Mouse (Mus musculus) cerebellum, adult (tissue): ENCODE data around the gene Rrp9.

Experiments used
- ATAC-seq: cut with Nextera tagmentation; 2 replicates; pipeline ENCODE4 v1.9.2; 2017; ENCODE audit warnings: mild to moderate bottlenecking, moderate library complexity, mixed read lengths; ENCODE audit not compliant: insufficient number of reproducible peaks, low FRiP score, low TSS enrichment

Rrp9 gene

GRCm38 (mm10) chr9:106456325-106457162, 19.2 kb upstream of the Rrp9 start:
- no peak for ATAC-seq

GRCm38 (mm10) chr9:106457163-106457559, 18.6 kb upstream of the Rrp9 start:
- no peak for ATAC-seq

- ATAC-seq, result no peak
These were observed 17.8 kb upstream of the Rrp9 start for GRCm38 (mm10) chr9:106457920-106458319.

GRCm38 (mm10) chr9:106459946-106460345, 15.8 kb upstream of the Rrp9 start:
- peak; percentile 1; the same call in 1 of the 2 replicates for ATAC-seq

- peak; percentile 22; the same call in 1 of the 2 replicates for ATAC-seq
These were observed 15.2 kb upstream of the Rrp9 start for GRCm38 (mm10) chr9:106460401-106461025.

GRCm38 (mm10) chr9:106461026-106461415, 14.7 kb upstream of the Rrp9 start:
- no peak for ATAC-seq

GRCm38 (mm10) chr9:106461641-106462429, 13.9 kb upstream of the Rrp9 start:
- no peak for ATAC-seq

- ATAC-seq, result no peak
These were observed 13.3 kb upstream of the Rrp9 start for GRCm38 (mm10) chr9:106462430-106462800.

GRCm38 (mm10) chr9:106463122-106464063, 12.4 kb upstream of the Rrp9 start:
- peak; percentile 41; the same call in 1 of the 2 replicates for ATAC-seq

GRCm38 (mm10) chr9:106464751-106465541, 10.8 kb upstream of the Rrp9 start:
- ATAC-seq, result peak; percentile 63

- no peak for ATAC-seq
These were observed 10.1 kb upstream of the Rrp9 start, which contains the start of gene Gpr62 for GRCm38 (mm10) chr9:106465571-106466200. TSS of gene Gpr62 (minus strand) at chr9:106465938.

GRCm38 (mm10) chr9:106466721-106467120, 9.0 kb upstream of the Rrp9 start:
- no peak for ATAC-seq

GRCm38 (mm10) chr9:106467746-106468145, 8.0 kb upstream of the Rrp9 start:
- no peak for ATAC-seq

- ATAC-seq, result no peak
These were observed 6.4 kb upstream of the Rrp9 start for GRCm38 (mm10) chr9:106469317-106469716.

GRCm38 (mm10) chr9:106469776-106470175, 6.0 kb upstream of the Rrp9 start:
- ATAC-seq, result no peak

- ATAC-seq, result no peak
These were observed 4.6 kb upstream of the Rrp9 start for GRCm38 (mm10) chr9:106470991-106471750.

GRCm38 (mm10) chr9:106471892-106472291, 3.9 kb upstream of the Rrp9 start:
- ATAC-seq, result no peak

- ATAC-seq, result no peak
These were observed 3.4 kb upstream of the Rrp9 start for GRCm38 (mm10) chr9:106472321-106472720.
